Mouse (Mus musculus) heart, postnatal 0 days (tissue): Measurements from ENCODE around the gene Zfand2b.

Experiments used
- CTCF ChIP-seq: IDR thresholded peaks from 2 replicates; pipeline ENCODE4 v1.5.1; 2016; ENCODE audit warnings: antibody characterized with exemption, control low read depth, low read depth
- EP300 ChIP-seq: IDR thresholded peaks from 2 replicates; pipeline ENCODE4 v1.6.1; 2016; ENCODE audit warnings: antibody characterized with exemption, low read depth

GRCm38 (mm10) chr1:75136730-75137129 is 31.7 kb upstream of the Zfand2b start:
- TF ChIP-seq CTCF (no peak), EP300 (no peak)
